In the genomic region with DNA sequence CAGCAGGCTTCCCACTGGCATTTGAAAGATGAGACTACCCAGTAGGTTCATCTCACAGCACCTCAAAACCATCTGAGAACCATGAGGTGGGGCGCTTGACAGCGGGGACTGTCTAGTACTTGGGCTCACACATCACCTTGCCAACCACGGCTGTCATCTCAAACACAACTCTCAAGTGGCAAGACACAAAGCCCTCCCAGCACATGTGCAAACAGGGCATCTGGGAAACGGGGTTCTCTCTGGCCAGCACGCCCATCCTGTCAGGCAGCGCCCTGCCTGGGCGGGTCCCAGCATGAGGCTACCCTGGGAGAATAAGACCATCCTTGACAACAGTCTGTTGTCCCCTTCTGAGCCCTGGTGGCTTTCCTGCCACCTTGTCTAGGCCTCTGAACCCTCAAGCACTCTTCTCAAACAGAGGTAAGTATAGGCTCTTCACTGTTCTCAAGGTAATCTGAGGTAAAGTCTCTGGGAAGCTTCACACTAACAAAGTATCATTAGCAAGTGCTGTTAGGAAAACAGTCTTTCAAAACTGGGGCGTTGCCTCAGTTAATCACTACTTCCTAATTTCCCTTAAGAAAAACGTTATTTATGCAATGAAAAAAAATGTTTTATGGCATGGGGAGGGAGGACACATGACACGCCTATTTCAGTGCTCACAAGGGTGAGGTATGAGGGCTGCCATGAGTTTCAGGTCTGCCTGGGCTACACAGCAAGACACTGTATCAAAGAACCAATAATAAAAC, we compare ENCODE assay signal across 20 mouse cellular contexts. TPM values are rescaled to one million over a fixed set of nuclear protein-coding genes. Genes with fewer than 3 reads are reported as not detected.
A peak's percentile ranks its signal among the peaks of the same experiment; 100 is the strongest.
DNase-seq lines count a peak whose midpoint lies in the region; ATAC-seq and TF ChIP-seq lines count a peak whose summit lies in the region.
"Had no signal": no experiment of that assay in that cellular context is flagged by ENCODE, and none has a peak within 500 bp of the region (broad histone marks: within the 10 kb centered on the region; RNA-seq: fewer than 3 reads in every experiment).

No protein-coding gene starts in this region.

- H3K27ac ChIP-seq in left cerebral cortex, adult 2 months = peak overlapping the region; percentile 69; the same call in 1 of the 2 replicates
- peak overlapping the region; percentile 88 for H3K27ac ChIP-seq in MEL (ENCODE audit: control insufficient read depth, low read depth, low read length)
- H3K27ac ChIP-seq in hindbrain, embryonic 13.5 days = no peak overlapping the region
- H3K27ac ChIP-seq: heart, embryonic 10.5 days; macrophage; neural tube, embryonic 13.5 days; stomach, embryonic 15.5 days had no signal

- no peaks in the 10 kb centered on the region for H3K27me3 ChIP-seq in MEL (ENCODE audit: control insufficient read depth in 1 of 2, insufficient read depth in 2 of 2, low read length in 2 of 2)
- 0 out of 2 replicates have a peak, but pooled peaks cover 4% of the 10 kb centered on the region for H3K27me3 ChIP-seq in hindbrain, embryonic 13.5 days
- H3K27me3 ChIP-seq: midbrain, embryonic 15.5 days; stomach, embryonic 15.5 days had no signal

- TF ChIP-seq POLR2A in MEL (IDR thresholded peaks at IDR 0.05; ENCODE audit: control insufficient read depth in 1 of 2, insufficient read depth in 1 of 2, low read depth in 1 of 2, low read length in 2 of 2, poor library complexity in 1 of 2) = peak in 1 of 2 experiments; percentile 42; a peak in 2 of 4 replicates

- WGBS in hindbrain, embryonic 13.5 days = 75% methylated on average over 10 of the region's 10 CpGs

- no peak overlapping the region for H3K4me2 ChIP-seq in hindbrain, embryonic 13.5 days
- H3K4me2 ChIP-seq: midbrain, embryonic 15.5 days; neural tube, embryonic 13.5 days; stomach, embryonic 15.5 days had no signal

- intact Hi-C loops in left cerebral cortex, adult 2 months (cut with DNase I) = no loop called here
- intact Hi-C loops in left cerebral cortex, postnatal 14 days (cut with DNase I) = no loop called here

- no peaks in the 10 kb centered on the region for H3K9me3 ChIP-seq in MEL (replicated peaks; ENCODE audit: insufficient read depth, low read length)
- no peaks in the 10 kb centered on the region for H3K9me3 ChIP-seq in hindbrain, embryonic 13.5 days
- H3K9me3 ChIP-seq: heart, embryonic 10.5 days; midbrain, embryonic 15.5 days; neural tube, embryonic 13.5 days; stomach, embryonic 15.5 days had no signal

- H3K79me2 ChIP-seq in MEL (ENCODE audit: control insufficient read depth, insufficient read depth, low read length, poor library complexity) = peaks cover 8% of the 10 kb centered on the region; the same call in 1 of the 2 replicates

- DNase-seq in left cerebral cortex, adult 2 months (ENCODE audit: extremely low spot score in 1 of 2, low spot score in 2 of 2) = no peak
- no peak for DNase-seq in left cerebral cortex, postnatal 14 days (ENCODE audit: low spot score in 2 of 2)
- peak; percentile 82 for DNase-seq in MEL (ENCODE audit: low read depth, low spot score)
- DNase-seq in ovary, postnatal 36 days (ENCODE audit: low spot score) = no peak
- DNase-seq in thymus, postnatal 10 days (ENCODE audit: low spot score in 2 of 2) = no peak
- DNase-seq: cerebellum, adult 11 months; cerebellum, postnatal 36 days; forebrain, postnatal 0 days; gastrocnemius, postnatal 14 days; layer of hippocampus, adult 9-11 months; thymus, postnatal 14 days had no signal

- TF ChIP-seq EP300 in MEL (IDR thresholded peaks at IDR 0.05; ENCODE audit: low read depth in 1 of 2, low read length in 2 of 2) = peak in 1 of 2 experiments; percentile 66; a peak in 3 of 4 replicates

- peaks cover 0 to 11% of the 10 kb centered on the region in 2 experiments; a peak in 2 of 4 replicates for H3K36me3 ChIP-seq in MEL (ENCODE audit: control insufficient read depth in 1 of 2, insufficient read depth in 2 of 2, low read length in 2 of 2)
- no peaks in the 10 kb centered on the region for H3K36me3 ChIP-seq in hindbrain, embryonic 13.5 days
- H3K36me3 ChIP-seq: heart, embryonic 10.5 days; midbrain, embryonic 15.5 days; neural tube, embryonic 13.5 days; stomach, embryonic 15.5 days had no signal

- TF ChIP-seq CTCF in left cerebral cortex, adult 2 months (IDR thresholded peaks at IDR 0.05) = no peak
- TF ChIP-seq CTCF in MEL (IDR thresholded peaks at IDR 0.05 in 2 of 3, conservative IDR thresholded peaks at IDR 0.05 in 1 of 3; ENCODE audit: control insufficient read depth in 1 of 3, insufficient read depth in 1 of 3, low read depth in 2 of 3, low read length in 3 of 3, poor library complexity in 1 of 3, severe bottlenecking in 1 of 3) = no peak

- TF ChIP-seq RAD21 in MEL (IDR thresholded peaks at IDR 0.05; ENCODE audit: low read depth, low read length) = no peak

- H3K9ac ChIP-seq in MEL (ENCODE audit: control insufficient read depth, low read depth, low read length, poor library complexity, severe bottlenecking) = peak overlapping the region; percentile 40
- H3K9ac ChIP-seq in hindbrain, embryonic 13.5 days = no peak overlapping the region
- H3K9ac ChIP-seq: forebrain, postnatal 0 days; midbrain, embryonic 15.5 days; neural tube, embryonic 13.5 days; stomach, embryonic 15.5 days had no signal

- peak; percentile 12; the same call in 1 of the 2 replicates for ATAC-seq in common myeloid progenitor, adult 5-6 weeks (replicated peaks; ENCODE audit: low read depth, poor library complexity, severe bottlenecking)
- ATAC-seq in megakaryocyte progenitor cell, adult 5-6 weeks (replicated peaks; ENCODE audit: poor library complexity) = peak; percentile 26
- no peak for ATAC-seq in hindbrain, embryonic 13.5 days (ENCODE audit: low FRiP score)
- ATAC-seq: forebrain, postnatal 0 days; hindbrain, postnatal 0 days; midbrain, embryonic 15.5 days had no signal

- H3K4me1 ChIP-seq in MEL (ENCODE audit: control insufficient read depth in 1 of 2, insufficient read depth in 2 of 2, low read length in 2 of 2) = peaks cover 11 to 17% of the 10 kb centered on the region in 2 experiments
- peaks cover 74% of the 10 kb centered on the region for H3K4me1 ChIP-seq in hindbrain, embryonic 13.5 days (replicated peaks)

- H3K4me3 ChIP-seq in left cerebral cortex, adult 2 months = no peak overlapping the region
- peak overlapping the region in 1 of 2 experiments; percentile 18; a peak in 2 of 4 replicates for H3K4me3 ChIP-seq in MEL (ENCODE audit: control insufficient read depth in 1 of 2, insufficient read depth in 1 of 2, low read depth in 2 of 2, low read length in 2 of 2)
- no peak overlapping the region for H3K4me3 ChIP-seq in hindbrain, embryonic 13.5 days
- H3K4me3 ChIP-seq: heart, embryonic 10.5 days; midbrain, embryonic 15.5 days; neural tube, embryonic 13.5 days; stomach, embryonic 15.5 days had no signal

TF ChIP-seq in MEL, 35 proteins besides CTCF, POLR2A, EP300 and RAD21:
- TF ChIP-seq MYC (IDR thresholded peaks at IDR 0.05; ENCODE audit: low read depth, low read length) (peak; percentile 67; the same call in 1 of the 2 replicates), TCF12 (IDR thresholded peaks at IDR 0.05; ENCODE audit: low read depth, low read length) (0 out of 2 replicates have a peak, but pooled peaks have one; percentile 6), MXI1 (IDR thresholded peaks at IDR 0.05; ENCODE audit: low read depth, low read length) (peak; percentile 56; the same call in 1 of the 2 replicates), TBP (IDR thresholded peaks at IDR 0.05; ENCODE audit: low read depth, low read length) (no peak), ZC3H11A (IDR thresholded peaks at IDR 0.05; ENCODE audit: low read depth, low read length) (no peak), MYB (IDR thresholded peaks at IDR 0.05; ENCODE audit: low read depth, low read length) (peak; percentile 62), RCOR1 (IDR thresholded peaks at IDR 0.05; ENCODE audit: low read depth, low read length) (no peak), SIN3A (IDR thresholded peaks at IDR 0.05; ENCODE audit: low read length) (peak; percentile 74), ETS1 (IDR thresholded peaks at IDR 0.05; ENCODE audit: low read depth, low read length) (peak; percentile 36; the same call in 1 of the 2 replicates), ZNF384 (IDR thresholded peaks at IDR 0.05; ENCODE audit: low read depth, low read length) (peak; percentile 82), GABPA (IDR thresholded peaks at IDR 0.05; ENCODE audit: low read depth, low read length) (no peak)

RNA-seq across cellular contexts. Expression of gene Ccdc88c, which starts 43.6 kb away (rescaled TPM):
- total RNA-seq in left cerebral cortex, adult 2 months (2021) = 10 to 100 TPM; 23.2 to 30.1 TPM
- 10 to 100 TPM; 21.6 to 22.4 TPM for total RNA-seq in left cerebral cortex, postnatal 14 days (2021)
- 8.5 and 8.7 TPM in 2 replicates for total RNA-seq in MEL (2012; rRNA removed)
- polyA plus RNA-seq in MEL (2012; ENCODE audit: insufficient read depth in 1 of 2, insufficient read length in 2 of 2, low read depth in 1 of 2, low replicate concordance in 2 of 2, missing spikeins in 1 of 2) = 10 to 100 TPM in 1 of 2 experiments, not detected in 1; 15.3 TPM
- 62.4 and 74.6 TPM in 2 replicates for total RNA-seq in common myeloid progenitor, adult 5-6 weeks (2017)
- total RNA-seq in megakaryocyte progenitor cell, adult 5-6 weeks (2015) = 29.2 and 42.9 TPM in 2 replicates
- total RNA-seq in megakaryocyte progenitor cell, adult 5-6 weeks (2017) = 78.9 and 97.7 TPM in 2 replicates
- polyA plus RNA-seq in hindbrain, embryonic 13.5 days (2015; fragmentation: Nextera tagmentation; extraction: Ambion mirVana) = 12.9 and 13.8 TPM in 2 replicates
